Mouse (Mus musculus): ENCODE data around the gene Ywhag.
A peak's percentile ranks its signal among the peaks of the same experiment; 100 is the strongest.

The Ywhag gene

GRCm38 (mm10) chr5:135910813-135911212 lies 23.6 kb downstream of the Ywhag start:
- DNase-seq = no peak

- no peak for DNase-seq
Measured at GRCm38 (mm10) chr5:135909646-135910045, 24.8 kb downstream of the Ywhag start.

- DNase-seq = no peak
Measured at GRCm38 (mm10) chr5:135908989-135909388, 25.4 kb downstream of the Ywhag start.

DNA sequence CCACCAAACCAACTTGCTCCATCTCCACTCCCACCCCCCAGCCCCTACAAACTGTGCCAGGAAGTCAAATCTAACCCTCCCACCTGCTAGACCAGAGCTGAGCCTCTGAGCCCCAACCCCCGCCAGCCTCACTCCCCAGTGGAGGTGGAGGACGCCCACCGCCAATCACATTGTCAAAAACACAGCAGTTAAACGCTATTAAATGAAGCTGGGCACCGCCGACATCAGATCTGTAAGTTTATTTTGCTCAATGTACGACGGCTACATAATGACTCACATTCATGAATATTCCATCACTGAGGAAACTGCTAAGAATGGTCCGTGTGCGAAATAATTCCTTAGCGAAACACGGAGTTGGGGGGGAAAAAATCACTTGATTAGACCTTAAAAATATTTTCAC lies 26.2 kb downstream of the Ywhag start:
- no peak for DNase-seq

GRCm38 (mm10) chr5:135907256-135907655 lies 27.2 kb downstream of the Ywhag start:
- no peak for DNase-seq

GRCm38 (mm10) chr5:135906846-135907245 lies 27.6 kb downstream of the Ywhag start:
- DNase-seq = no peak

DNA sequence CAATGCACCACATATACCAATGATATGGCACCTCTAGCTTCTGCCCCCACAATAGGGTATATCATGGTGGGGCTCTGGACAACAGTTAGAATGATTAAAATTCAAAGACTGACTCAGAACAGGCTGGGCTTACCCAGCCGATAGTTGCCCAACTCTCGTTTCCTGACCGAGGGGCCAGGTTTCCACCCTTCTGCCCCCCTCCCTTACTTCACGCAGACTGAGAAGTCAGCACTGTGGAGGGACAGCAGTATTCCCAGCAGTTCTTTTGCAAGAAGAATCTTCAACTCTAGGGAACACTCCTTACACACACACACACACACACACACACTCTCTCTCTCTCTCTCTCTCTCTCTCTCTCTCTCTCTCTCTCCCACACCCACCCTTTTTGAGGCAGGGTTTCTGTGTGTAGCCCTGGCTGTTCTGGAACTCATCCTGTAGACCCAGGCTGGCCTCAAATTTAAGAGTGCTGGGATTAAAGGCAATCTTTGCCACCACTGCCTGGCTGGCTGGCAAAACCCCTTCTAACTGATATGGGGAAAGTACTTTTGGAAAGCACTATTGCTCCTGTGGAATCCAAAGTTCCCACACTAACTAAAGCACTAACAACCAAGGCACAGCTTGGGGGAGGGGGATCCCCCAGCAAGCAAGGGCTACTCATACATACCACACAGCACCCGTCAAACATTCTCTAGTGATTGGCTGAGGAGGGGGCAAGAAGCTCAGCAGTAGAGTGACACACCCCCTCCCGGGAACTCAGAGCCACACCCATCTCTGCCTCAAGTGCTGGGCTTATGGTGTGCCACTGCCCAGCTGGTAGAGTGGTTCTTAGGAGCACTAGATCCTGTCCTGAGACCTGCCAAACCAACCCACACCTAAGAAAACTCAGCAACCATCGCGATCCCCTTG lies 28.8 kb downstream of the Ywhag start:
- DNase-seq = no peak

GRCm38 (mm10) chr5:135904259-135904658 lies 30.2 kb downstream of the Ywhag start:
- no peak for DNase-seq

- DNase-seq = peak; percentile 92
Measured at GRCm38 (mm10) chr5:135903551-135904151, 30.8 kb downstream of the Ywhag start.

GRCm38 (mm10) chr5:135903058-135903457 lies 31.4 kb downstream of the Ywhag start:
- no peak for DNase-seq

DNA sequence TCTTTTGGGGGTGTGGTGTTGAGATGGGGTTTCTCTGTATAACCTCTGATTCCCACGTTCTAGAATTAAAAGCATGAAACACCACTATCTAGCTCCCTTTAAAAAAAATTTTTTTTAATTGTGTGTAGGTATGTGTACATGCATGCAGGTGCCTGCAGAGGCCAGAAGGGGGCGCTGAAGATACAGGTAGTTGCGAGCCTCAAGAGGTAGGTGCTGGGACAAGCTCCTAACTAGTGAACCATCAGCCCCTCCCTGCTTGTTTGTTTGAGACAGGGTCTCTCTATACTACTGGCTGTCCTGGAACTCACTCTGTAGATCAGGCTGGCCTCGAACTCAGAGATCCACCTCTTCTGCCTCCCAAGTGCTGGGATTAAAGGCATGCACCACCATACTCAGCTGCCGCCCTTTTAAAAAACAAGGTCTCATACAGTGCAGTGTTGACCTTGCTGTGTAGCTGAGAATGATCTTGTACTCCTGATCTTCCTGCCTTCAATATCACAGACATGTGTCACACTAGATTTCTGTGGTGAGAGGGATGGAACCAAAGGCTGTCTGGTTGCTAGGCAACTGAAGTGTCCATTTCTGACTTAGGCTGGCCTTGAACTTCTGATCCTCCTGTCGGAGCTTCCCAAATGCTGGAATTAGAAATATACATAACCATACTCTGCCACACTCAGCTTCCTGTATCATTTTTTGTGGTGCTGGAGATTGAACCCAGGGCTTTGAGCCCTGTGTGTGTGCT lies 32.9 kb downstream of the Ywhag start:
- DNase-seq = no peak

- no peak for DNase-seq
Measured at GRCm38 (mm10) chr5:135900701-135901100, 33.7 kb downstream of the Ywhag start.

DNA sequence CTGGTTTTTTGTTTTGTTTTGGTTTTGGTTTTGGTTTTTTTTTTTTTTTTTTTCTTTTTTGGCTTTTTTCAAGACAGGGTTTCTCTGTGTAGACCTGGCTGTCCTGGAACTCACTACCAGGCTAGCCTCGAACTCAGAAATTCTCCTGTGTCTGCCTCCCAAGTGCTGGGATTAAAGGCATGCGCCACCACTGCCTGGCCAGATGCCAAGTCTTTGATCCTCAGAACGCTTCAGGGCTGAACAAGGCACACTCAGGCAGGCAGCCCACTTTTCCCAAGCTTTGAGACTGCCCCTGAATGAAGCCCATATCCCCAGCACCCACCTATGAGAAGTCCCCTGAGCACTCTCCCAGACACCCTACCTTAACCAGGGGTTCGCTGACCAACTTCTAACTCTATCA lies 34.6 kb downstream of the Ywhag start:
- no peak for DNase-seq

GRCm38 (mm10) chr5:135898995-135899394 lies 35.4 kb downstream of the Ywhag start:
- no peak for DNase-seq

GRCm38 (mm10) chr5:135898028-135898427 lies 36.4 kb downstream of the Ywhag start:
- peak; percentile 78 for DNase-seq

- no peak for DNase-seq
Measured at GRCm38 (mm10) chr5:135894958-135895357, 39.5 kb downstream of the Ywhag start.

- no peak for DNase-seq
Measured at GRCm38 (mm10) chr5:135892589-135893351, 41.6 kb downstream of the Ywhag start.

DNA sequence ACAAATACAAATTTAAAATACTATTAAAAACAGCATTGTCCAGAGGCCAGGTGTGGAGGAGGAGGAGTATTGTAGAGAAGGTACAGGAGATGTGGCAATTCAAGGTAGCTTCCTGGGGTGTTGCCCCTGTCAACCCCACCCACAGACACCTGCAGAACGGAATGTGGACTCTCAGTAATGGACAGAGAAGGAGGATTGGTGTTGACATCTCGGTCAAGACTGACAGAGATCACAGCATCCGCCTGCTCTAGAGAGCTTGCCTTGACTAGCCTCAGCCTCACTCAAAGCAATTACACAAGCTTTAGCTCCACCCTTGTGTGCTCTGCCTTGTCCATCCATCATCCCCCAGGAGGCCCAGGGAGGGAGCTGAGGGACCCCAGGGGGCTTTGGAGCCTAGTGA lies 43.5 kb downstream of the Ywhag start:
- DNase-seq = no peak

DNA sequence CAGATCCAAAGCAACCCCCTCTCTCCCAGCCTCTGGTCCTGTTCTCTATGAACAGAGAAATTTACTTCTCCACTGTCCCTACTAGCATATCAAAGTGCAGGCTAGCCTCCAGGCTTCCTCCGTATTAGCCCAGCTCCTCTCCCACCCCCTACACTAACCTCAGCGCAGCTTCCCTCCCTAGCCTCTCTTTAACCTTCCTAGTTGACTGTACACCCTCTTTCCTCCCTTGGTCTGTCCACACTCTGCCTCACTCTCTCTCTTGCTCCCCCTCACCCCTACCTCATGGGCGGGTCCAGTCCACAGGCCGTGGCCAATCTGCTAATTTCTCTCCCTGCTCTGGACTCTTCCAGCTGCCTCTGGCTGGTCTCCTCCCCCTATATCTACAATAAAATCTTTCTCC lies 44.1 kb downstream of the Ywhag start:
- DNase-seq = no peak

DNA sequence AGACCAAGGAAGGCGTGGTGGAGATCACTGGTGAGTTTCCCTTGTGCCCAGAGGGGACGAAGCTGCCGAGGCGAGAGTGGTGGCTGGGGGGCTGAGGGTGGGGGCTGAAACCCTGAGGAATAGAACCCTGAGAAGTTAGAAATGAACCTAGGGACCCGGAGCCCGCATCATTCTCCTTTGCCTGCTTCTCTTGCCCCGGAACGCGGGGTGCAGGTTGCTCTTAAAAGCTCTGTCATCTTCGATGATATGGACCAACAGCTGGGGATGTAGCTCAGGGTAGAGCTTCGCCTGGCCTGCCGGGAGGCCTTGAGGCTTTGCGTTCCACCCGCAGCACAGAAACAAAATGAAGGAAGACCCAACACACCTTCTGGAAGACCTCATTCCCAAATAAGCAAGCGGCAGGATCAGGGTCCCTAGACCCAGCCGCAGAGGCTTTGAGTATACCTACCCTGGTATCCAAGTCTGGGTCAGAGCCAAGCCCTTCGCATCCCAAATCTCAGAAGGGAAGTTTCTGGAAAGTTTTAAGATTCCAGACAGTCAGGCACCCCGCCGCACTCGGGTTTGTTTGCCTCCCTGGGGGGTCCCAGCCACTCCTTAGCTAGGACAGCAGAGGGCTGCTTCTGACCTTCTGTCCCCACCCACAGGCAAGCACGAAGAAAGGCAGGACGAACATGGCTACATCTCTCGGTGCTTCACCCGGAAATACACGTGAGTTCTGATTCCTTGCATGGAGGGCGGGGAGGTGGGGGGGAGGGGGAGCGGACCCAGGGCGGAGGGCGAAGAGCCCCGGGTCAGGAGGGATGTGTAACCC lies 45.8 kb downstream of the Ywhag start:
- DNase-seq = no peak

- DNase-seq = peak; percentile 68
Measured at GRCm38 (mm10) chr5:135887675-135888102, 46.7 kb downstream of the Ywhag start, which contains the start of gene Hspb1. Gene Hspb1, plus strand, starts transcription at chr5:135887919.

GRCm38 (mm10) chr5:135884641-135885040 lies 49.8 kb downstream of the Ywhag start:
- DNase-seq = no peak

Data from retina, postnatal 1 day (tissue).